Mouse (Mus musculus): ENCODE results near the gene Tlr4.

Tlr4 gene

DNA sequence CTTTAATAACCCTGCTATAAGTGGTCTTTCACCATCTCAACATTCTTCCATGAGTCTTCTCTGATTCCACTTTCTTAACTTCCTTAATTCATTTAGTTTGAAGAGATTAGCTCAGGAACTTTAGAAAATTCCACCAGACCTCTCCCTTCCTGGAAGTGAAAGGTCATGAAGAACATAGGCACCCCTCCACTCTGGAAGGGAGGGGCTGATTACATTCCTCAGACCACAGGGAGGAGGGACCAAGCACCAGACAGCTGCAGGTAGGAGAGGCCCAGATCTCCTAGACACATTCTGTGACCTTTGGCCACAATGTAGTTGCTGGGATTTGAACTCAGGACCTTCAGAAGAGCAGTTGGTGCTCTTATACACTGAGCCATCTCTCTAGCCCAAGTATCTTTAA, 72.7 kb downstream of the Tlr4 start:
- no peak for DNase-seq (ENCODE audit: low read depth)

DNA sequence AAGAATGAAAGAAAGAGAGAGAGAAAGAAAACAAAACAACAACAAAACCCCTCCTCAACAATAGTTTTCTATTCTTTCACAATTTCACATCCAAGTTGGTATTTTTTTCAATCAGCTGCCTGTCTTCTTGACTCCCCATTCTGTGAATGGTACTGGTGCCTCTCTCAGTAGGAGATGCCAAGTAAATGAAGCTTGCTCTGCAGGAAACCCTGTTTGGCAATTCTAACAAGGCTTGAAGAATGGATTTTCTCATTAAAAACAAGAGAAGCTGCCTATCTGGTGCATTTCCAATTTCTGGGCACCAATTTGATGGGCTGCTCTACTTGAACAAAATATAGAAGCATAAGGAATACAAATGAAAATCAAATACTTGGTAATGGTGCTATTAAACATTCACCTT, 74.1 kb downstream of the Tlr4 start:
- no peak for DNase-seq (ENCODE audit: low read depth)

GRCm38 (mm10) chr4:66908376-66908775, 81.0 kb downstream of the Tlr4 start:
- no peak for DNase-seq (ENCODE audit: low read depth)

GRCm38 (mm10) chr4:66919630-66920372, 92.4 kb downstream of the Tlr4 start:
- DNase-seq (ENCODE audit: low read depth): no peak

DNA sequence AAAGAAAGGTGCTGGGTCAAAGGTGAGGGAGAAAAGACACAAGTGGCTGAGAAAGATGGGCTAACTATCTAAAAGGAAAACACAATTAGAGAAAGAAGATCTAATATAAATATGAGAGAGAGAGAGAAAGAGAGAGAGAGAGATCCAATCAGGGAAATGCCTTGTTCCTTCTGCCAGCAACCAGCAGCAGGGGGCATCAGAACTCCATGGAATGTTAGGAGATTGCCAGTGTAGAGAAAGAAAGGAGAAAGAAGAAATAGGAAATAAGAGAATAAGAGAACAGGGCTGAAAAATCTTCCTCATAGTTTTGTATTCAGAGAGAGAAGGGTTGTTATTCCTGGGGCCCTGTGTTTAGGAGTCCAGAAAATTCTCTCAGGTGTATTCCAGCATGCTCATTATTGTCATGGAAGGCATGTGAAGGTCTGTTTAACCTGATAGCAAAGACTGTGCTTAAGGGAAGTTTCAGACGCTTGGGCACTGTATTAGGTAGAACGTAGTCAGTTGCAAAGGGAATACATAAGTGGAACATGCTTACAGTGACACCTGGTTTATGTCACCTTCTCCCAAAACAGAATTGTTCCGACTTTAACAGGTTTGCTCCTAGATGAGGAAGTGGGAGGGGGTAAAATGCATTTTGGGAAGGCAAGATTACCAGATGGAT, 96.4 kb downstream of the Tlr4 start:
- no peak for DNase-seq (ENCODE audit: low read depth)

- no peak for DNase-seq (ENCODE audit: low read depth)
Measured at GRCm38 (mm10) chr4:66926066-66926465, 98.7 kb downstream of the Tlr4 start.

DNA sequence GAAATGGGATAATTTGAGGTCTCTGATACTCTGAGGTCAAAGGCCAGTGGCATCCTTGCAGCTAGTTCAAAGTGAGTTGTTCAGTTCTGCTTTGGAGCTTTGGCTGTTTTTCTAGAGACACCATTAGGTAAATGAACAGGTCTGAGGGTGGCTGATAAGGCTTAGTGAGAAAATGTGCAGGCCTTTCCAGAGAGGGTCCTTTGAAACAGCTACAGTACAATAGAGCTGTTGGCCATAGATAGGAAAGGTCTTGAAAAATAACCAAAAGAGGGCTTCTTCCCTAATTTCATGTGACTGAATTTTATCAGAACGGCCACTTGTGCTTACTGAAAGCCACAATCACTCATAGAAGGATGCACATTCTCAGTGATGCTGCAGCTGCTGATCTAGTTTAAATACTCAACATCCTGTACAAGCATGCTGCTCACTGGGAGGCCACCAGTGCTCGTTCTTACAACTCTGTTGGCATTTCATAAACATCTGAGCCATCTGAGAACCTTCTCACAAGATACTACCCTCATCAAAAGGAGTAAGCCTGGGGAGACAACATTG, 100.2 kb downstream of the Tlr4 start:
- DNase-seq (ENCODE audit: low read depth): no peak

DNA sequence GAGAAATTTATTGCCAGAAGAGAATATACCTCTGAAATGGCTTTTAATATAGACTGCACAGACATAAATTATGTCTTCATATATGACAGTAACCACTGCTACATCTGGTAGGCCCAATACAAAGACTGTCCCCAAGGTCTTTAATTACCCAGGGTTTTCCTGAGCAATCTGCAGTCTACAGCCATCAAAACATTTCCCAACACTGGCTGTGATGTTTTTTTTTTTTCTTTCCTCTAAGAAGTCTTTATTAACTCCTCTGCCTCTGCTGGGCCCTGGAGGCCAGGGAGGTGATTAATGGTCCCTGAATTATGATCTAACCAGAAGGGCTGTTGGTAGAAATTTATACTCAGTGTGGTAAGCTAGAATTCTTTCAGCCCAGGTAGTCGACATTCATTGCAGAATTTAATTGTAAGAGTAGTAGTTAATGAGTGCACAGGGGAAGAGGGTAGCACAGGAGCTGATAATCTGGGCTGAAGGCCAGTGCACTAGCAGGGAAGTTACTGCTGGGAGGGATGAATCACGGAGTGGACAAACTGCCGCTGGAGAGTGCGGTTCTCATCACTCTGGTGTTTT, 111.2 kb downstream of the Tlr4 start:
- DNase-seq (ENCODE audit: low read depth): no peak

- DNase-seq (ENCODE audit: low read depth): no peak
Measured at GRCm38 (mm10) chr4:66941894-66942293, 114.5 kb downstream of the Tlr4 start.

DNA sequence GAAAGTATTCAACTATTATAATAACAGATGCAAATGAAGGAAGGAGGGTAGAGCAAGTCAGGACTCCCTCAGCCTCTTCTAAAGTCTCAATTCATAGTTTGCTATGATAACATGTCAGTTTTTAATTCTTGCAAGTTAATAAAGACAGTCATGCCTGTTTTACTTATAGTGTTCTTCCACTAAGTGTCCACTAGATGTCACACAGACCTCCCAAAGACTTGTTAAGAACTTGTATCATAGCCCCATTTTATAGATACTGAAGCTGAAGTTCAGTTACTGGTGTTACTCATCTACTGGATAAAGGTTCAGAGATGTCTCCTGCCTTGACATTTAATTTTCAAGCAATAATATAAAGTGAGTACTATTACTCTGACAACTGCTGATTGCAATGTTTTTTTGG, 116.3 kb downstream of the Tlr4 start:
- DNase-seq (ENCODE audit: low read depth): no peak

DNA sequence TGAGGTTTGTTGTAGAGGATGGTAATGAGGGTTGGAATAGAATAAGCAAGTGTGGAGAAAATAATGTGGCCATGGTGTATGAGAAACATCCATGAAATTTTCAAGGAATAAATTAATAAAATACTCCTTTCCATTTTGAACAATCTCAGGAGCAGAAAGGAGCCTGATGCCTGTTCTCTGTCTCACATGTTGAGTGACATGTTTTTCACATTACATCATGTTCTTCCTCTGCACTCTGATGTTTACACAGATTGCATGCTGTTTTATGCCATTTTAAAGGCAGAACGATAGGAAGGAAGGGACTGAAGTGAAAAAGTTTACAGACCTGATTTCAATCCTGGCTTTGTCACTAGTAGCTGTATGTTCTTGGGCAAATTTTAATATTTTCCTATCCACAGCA, 120.3 kb downstream of the Tlr4 start:
- no peak for DNase-seq (ENCODE audit: low read depth)

GRCm38 (mm10) chr4:66974918-66975317, 147.5 kb downstream of the Tlr4 start:
- DNase-seq (ENCODE audit: low read depth): no peak
